Mouse (Mus musculus): ENCODE measurements around the gene Nek2. TPM values are rescaled to one million over a fixed set of nuclear protein-coding genes. Genes with fewer than 3 reads are reported as not detected.

Gene Nek2
- total RNA-seq (2021) = 1 to 10 TPM; 4.7 to 4.9 TPM
- long read RNA-seq, experiment 1, transcript Nek2-201 (8 exons, 3,227 nt) = major isoform, 7 of 10 reads
- long read RNA-seq, experiment 1, partial matches to known transcripts = 1 of 10 reads
- long read RNA-seq, experiment 1, other reads (novel, unspliced or antisense) = 2 of 10 reads
- long read RNA-seq, experiment 2, transcript Nek2-201 (8 exons, 3,227 nt) = major isoform, 7 of 13 reads
- long read RNA-seq, experiment 2, partial matches to known transcripts = 0 of 13 reads
- long read RNA-seq, experiment 2, other reads (novel, unspliced or antisense) = 6 of 13 reads

DNA sequence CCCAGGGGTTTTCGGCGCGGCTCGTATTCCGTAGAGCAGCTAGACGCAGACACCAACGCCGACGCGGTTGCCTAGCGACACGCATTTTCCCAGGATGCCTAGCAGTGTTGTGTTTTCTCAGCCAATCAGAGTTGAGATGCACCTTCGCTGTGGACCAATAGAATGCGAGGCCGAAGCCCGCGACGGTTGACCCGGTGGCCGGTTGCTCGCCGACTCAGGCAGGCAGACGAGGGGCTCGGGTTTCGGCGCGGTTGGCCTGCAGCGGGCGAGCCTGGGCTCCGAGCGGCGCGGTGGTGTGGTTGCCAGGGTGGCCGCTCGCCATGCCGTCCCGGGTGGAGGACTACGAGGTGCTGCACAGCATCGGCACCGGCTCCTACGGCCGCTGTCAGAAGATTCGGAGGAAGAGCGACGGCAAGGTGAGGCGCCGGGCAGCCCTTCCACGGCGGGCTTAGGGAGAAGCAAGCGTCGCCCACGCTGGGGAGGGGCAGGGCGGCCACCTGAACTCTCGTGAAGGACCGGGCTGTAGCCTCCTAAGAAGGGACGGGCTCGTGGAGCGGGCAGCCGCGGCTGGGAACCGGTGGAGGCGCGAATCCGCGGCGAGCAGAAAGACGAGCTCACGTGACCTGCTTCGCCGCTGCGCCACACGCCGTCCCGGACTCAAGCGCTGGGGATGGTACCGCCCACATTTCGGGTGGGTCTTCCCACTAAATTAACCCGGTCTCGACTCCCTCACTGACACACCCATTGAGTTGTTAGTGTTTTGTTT is at the start of gene Nek2:
Gene Nek2 (plus strand): TSS at position 119 of the 766 bp plus-strand sequence.
- DNase-seq = peak; percentile 94

DNA sequence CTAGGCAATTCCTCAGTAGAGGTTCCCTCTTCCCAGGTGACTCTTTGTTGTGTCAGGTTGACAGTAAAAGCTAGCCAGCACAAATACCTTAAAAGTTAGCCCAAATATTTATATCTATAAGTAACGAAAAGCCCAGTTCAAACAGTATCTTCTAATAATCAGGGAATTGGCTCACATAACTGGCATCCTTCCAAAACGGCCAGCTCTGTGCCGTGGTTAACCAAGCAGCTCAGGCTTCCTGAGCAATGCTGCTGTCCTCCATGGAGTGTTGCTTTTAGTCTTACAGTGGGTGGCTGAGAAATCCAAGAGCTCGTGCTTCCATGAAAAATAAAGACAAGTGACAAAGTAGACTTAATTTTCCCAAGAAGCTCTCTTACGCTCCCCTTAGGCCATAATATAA is 47.1 kb upstream of the Nek2 start:
- no peak for DNase-seq

- no peak for DNase-seq
Measured at GRCm38 (mm10) chr1:191775116-191775515, 46.1 kb upstream of the Nek2 start.

DNA sequence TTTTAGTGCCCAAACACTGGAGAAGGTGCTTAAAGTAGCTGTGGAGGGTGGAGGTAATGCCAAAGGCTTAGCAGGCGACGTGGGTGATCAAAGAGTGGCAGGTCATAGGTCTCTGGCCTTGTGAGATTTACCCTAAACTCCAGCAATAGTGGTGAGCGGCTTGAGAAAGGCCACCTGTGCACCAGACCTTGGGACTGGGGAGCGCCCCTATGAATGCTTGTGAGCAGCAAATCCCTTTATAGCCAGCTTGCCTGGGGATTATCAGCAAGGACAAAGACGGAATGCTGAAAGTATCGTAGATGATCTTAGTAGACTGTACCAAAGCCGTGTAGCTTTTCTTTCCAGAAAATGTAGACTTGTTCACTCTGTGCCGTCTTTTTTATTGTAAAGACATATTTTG is 43.7 kb upstream of the Nek2 start:
- no peak for DNase-seq

DNA sequence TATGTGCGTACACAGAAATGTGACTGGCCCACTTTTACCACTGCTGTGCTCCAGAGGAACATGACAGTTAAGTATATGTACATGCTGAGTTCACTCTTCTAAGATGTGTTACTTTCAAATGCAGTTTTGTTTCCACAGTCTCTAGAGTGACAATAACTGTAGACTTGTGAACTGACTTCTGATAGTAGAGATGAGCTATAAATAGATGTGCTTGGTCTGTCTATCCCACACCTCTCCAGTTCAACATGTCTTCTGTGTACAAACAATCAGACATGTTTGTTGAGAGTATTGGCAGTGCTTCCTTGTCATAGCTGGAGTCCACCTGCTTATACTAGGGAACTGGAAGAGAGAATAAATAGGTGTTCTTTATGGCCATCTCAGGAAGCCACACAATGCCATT is 40.8 kb upstream of the Nek2 start:
- DNase-seq = no peak

DNA sequence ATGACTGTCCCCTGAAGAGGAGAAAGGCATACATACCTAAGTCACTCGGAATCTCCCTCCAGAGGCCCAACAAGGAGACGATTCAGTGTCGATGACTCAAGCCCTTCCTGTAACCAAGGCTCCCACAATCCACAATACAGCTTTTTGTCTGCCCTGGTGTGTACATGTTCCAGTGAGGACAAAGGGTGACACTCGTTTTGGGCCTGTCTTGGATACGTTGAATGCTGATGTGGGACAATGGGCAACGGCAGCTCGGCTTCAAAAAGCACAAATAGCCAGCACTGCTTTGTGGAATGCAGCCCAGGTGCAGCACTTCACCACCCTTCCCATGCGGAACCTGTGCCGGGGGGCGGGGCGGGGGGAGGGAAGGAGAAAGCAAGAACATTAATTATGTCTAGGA is 36.1 kb upstream of the Nek2 start:
- no peak for DNase-seq

GRCm38 (mm10) chr1:191786255-191786654 is 35.0 kb upstream of the Nek2 start:
- no peak for DNase-seq

DNA sequence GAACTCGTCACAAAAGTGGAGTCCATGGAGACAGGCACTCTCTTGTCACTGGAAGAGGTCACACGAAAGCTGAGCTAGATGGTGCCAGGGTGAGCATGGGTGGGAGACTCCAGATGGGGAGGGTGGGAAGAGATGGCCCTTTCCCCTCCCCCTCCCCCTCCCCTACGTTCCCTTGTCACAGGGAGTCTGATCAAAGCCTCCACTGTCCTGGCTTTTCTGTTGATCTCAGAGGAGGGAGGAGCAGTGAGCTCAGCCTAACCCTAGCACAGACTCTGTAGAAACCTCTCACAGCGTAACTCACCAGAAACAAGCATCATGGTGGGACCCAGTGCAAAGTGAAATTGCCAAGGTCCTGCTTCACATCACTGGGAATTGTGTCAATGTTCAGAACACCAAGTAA is 33.9 kb upstream of the Nek2 start:
- DNase-seq = no peak

GRCm38 (mm10) chr1:191792991-191793390 is 28.3 kb upstream of the Nek2 start:
- DNase-seq = no peak

- DNase-seq = no peak
Measured at GRCm38 (mm10) chr1:191793888-191794532, 27.2 kb upstream of the Nek2 start.

GRCm38 (mm10) chr1:191796238-191796896 is 24.9 kb upstream of the Nek2 start:
- no peak for DNase-seq

DNA sequence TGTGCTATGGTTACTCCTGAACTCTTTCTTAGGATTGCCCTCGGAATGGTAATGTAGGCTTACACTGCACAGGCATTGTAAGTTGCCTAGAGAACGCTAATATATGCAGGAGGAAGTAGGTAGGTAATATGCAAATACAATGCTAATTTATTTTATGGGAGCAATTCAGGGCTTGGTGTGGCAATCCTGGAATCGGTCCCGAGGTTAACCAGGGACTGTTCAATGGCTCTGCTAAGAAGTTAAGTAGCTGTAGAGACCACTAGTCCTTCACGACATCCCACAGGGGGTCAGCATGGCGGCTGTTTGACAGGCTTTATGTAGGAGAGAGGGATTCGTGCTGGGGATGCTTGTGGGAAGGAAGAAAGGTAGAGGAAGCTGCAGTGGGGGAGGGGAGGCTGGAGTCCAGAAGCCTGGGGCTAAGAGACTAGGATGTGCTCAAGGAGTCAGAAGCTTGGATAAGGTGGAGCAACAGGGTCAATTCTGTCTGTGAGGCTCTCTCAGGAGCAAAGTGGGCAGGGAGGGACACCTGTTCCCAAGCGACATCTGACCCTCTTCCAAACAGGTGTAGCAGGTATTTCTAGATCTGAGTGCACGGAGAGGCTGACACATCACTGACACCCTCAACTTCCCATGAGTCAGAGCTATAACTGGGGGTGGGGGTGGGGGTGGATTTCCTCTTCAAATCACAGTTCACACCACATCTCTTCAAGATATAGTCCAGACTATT is 19.0 kb upstream of the Nek2 start:
- no peak for DNase-seq

DNA sequence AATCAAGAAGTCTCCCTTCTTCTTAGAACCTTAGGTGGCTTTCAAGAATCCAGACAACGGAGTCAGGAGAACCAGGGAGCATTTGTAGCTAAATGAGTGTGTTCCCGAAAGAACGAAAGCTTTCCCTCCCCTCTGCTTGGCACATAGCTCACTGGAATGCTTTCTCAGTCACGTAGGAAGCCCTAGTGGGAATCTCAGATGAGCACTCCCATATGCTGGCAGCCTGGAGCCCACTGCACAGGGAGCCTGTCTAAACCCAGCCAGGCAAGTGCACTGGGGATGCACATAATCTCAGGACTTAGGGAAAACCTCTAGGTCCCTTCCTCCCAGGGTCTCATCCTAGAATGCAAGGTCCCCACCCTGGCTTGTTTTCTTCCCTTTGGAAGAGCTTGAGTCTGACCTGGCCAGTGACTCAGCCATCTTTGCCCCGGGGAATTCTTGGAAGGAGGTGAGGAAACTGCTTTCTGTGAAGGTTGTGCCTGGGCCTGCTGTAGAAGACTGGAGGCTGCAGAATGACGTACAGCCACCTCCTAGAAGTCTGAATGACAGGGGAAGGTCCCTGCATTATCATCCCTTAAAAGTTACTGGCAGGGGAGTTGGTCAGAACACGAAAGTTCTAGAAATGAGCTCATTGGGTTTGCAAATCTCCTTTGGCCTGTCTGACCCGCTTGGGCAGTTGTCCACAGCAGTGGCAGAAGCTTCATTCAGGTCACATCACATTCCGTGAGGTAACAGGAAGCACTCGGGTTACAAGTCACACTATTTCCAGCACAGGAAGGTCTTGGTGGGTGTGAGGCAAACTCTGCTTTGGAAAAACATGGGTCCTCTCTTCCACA is 18.2 kb upstream of the Nek2 start:
- DNase-seq = no peak

GRCm38 (mm10) chr1:191804747-191805146 is 16.5 kb upstream of the Nek2 start:
- no peak for DNase-seq

DNA sequence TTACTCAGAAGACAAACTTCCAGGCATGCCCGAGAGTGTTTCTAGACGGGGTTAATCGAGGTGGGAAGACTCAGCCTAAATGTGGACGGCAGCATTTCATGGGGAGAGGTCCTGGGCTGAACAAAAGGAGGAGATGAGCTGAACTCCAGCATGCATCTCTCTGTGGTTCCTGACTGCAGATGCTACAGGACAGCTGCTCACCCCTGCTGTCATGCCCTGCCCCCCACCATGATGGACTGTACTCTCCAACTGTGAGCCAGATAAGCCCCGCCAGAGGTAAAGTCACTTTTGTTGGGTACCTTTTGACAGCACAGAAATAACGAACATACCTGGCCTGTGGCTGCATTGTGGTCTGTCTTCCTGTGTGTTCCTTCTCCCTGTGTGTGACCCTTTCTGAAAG is 15.5 kb upstream of the Nek2 start:
- no peak for DNase-seq

GRCm38 (mm10) chr1:191806740-191807139 is 14.5 kb upstream of the Nek2 start:
- no peak for DNase-seq

GRCm38 (mm10) chr1:191807979-191808378 is 13.3 kb upstream of the Nek2 start:
- DNase-seq = no peak

DNA sequence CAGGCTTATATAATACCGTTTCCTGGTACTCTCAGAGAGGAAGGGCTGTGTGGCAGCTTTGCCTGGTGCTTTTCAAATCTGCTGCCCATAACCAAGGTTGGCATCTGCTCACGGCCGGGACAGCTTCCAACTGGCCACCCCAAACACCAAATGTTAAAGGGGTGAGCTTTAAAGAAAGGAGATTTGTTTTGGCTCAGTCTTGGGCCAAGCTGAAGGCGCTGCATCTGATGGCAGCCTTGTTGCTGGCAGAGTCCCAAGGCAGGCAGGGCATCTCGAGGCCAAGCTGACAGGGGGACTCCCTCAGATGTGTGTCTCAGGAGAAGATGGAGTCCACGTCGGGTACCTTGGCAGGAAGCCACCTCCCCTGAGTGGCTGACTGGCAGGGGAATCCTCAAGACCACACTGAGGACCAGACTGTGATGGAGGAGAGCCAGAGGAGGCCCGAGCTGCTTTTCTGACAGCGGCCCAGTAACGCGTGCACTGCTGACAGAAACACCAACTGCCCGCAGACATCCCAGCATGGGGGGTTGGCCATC is 12.5 kb upstream of the Nek2 start:
- peak; percentile 32 for DNase-seq

DNA sequence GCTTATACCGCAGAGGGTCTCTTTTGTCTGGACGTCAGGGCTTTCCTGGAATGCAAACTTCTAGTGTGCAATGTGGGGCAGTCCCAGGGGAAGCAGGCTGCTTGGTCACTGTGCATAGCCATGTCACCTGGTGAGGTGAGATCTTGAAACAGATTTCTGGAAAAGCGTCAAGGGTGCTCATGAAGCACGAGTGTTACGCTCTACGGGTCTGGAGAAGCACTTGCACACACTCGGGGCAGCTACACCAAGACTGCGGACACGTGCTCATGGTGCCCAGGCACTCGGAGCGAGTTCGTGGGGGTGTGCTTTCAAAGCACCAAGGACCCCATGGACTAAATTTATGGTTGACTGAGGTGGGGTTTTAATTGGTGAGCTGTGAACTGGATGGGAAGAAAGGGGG is 9.5 kb upstream of the Nek2 start:
- no peak for DNase-seq

- no peak for DNase-seq
Measured at GRCm38 (mm10) chr1:191812949-191813691, 8.1 kb upstream of the Nek2 start.
